Mouse (Mus musculus) lung, postnatal 10 days (tissue): ENCODE results near the gene Stab1.

Experiments
- DNase-seq: peaks from one replicate; pipeline ENCODE4 v3.0.0; 2021

The Stab1 gene

GRCm38 (mm10) chr14:31130236-31131220 lies 37.9 kb downstream of the Stab1 start, which contains the start of gene Nt5dc2:
Gene Nt5dc2, plus strand, starts transcription at chr14:31131053.
- peak; percentile 95 for DNase-seq

- no peak for DNase-seq
These were observed 38.9 kb downstream of the Stab1 start for GRCm38 (mm10) chr14:31129326-31130235.

- DNase-seq: peak; percentile 99
These were observed 39.6 kb downstream of the Stab1 start, which contains the start of gene Smim4 for GRCm38 (mm10) chr14:31128826-31129219. Gene Smim4, minus strand, starts transcription at chr14:31128956.

- DNase-seq: peak; percentile 81
These were observed 40.2 kb downstream of the Stab1 start for GRCm38 (mm10) chr14:31128101-31128825.

- DNase-seq: no peak
These were observed 41.6 kb downstream of the Stab1 start for GRCm38 (mm10) chr14:31126826-31127225.

- no peak for DNase-seq
These were observed 43.0 kb downstream of the Stab1 start for GRCm38 (mm10) chr14:31125106-31126075.

GRCm38 (mm10) chr14:31115522-31115921 lies 52.9 kb downstream of the Stab1 start:
- DNase-seq: no peak

GRCm38 (mm10) chr14:31114011-31114410 lies 54.4 kb downstream of the Stab1 start:
- DNase-seq: no peak

GRCm38 (mm10) chr14:31112187-31112586 lies 56.3 kb downstream of the Stab1 start:
- no peak for DNase-seq

GRCm38 (mm10) chr14:31110613-31111012 lies 57.8 kb downstream of the Stab1 start:
- DNase-seq: no peak

- DNase-seq: no peak
These were observed 63.3 kb downstream of the Stab1 start for GRCm38 (mm10) chr14:31105156-31105555.

- DNase-seq: no peak
These were observed 78.5 kb downstream of the Stab1 start for GRCm38 (mm10) chr14:31089918-31090317.
